Mouse (Mus musculus) macrophage (primary cell): ENCODE results near the gene H2afy2. TPM values are rescaled to one million over a fixed set of nuclear protein-coding genes. Genes with fewer than 3 reads are reported as not detected.

Experiments
- H3K27ac ChIP-seq: fragments of 350-480 bp; formaldehyde crosslinking; 2 replicates; pipeline ENCODE4 v1.9.0; 2021
- H3K36me3 ChIP-seq: fragments of 350-480 bp; formaldehyde crosslinking; 2 replicates; pipeline ENCODE4 v1.9.0; 2021; ENCODE audit errors: inconsistent target
- H3K4me3 ChIP-seq: fragments of 350-480 bp; formaldehyde crosslinking; 2 replicates; pipeline ENCODE4 v1.9.0; 2021; ENCODE audit errors: inconsistent target
- H3K79me2 ChIP-seq: fragments of 350-480 bp; formaldehyde crosslinking; 2 replicates; pipeline ENCODE4 v1.9.0; 2021; ENCODE audit errors: inconsistent target
- WGBS: methylation state at CpG from one replicate; pipeline ENCODE4 v1.1.7; 2026; ENCODE audit warnings: inconsistent platforms; ENCODE audit not compliant: missing documents; 5-methylcytosine and 5-hydroxymethylcytosine counted together
- polyA plus RNA-seq: library from polyadenylated mRNA; stranded (reverse); fragments of 250-400 nt; gene quantifications from 3 replicates; pipeline ENCODE4 v1.2.4, GENCODE M21; 2018; ENCODE audit warnings: inconsistent platforms
- total RNA-seq, 78 experiments: library from RNA; depleted of rRNA; stranded (reverse); fragments of 250-400 nt; gene quantifications; 1 replicate in 9 of 78; 2 replicates in 24 of 78; 3 replicates in 43 of 78; 4 replicates in 2 of 78; pipeline ENCODE4 v1.2.4; 2018; ENCODE audit warnings: inconsistent platforms in 56 of 78

Gene H2afy2
- 1 to 10 TPM in 13 of 26 experiments, under 1 TPM in 6, not detected in 7; 0.62 to 4.6 (median 2.0) TPM for total RNA-seq (2018; cell fraction: chromatin; rRNA removed)
- 1 to 10 TPM in 25 of 26 experiments, under 1 TPM in 1; 0.42 to 3.8 (median 2.2) TPM for total RNA-seq (2018; cell fraction: cytosol; rRNA removed)
- total RNA-seq (2018; cell fraction: nucleus; rRNA removed): 1 to 10 TPM in 18 of 26 experiments, under 1 TPM in 8; 0.18 to 4.2 (median 1.5) TPM
- polyA plus RNA-seq: 2.2 to 6.8 TPM (median 3.1 TPM) in 3 replicates

- no peaks in the 10 kb centered on the region for H3K79me2 ChIP-seq
- peak within 1 kb of the TSS; percentile 6; the same call in 1 of the 2 replicates for H3K4me3 ChIP-seq
- 5% methylated on average over 50 of the region's 50 CpGs for WGBS
- H3K27ac ChIP-seq: no peak within 1 kb of the TSS
- H3K36me3 ChIP-seq: no peaks in the 10 kb centered on the region
Measured at GRCm38 (mm10) chr10:61783621-61784251, at the start of gene H2afy2. Gene H2afy2, minus strand, starts transcription at chr10:61784147.

- no peaks in the 10 kb centered on the region for H3K36me3 ChIP-seq
- H3K27ac ChIP-seq: no peak overlapping the region
- H3K4me3 ChIP-seq: no peak overlapping the region
- 84% methylated on average over 11 of the region's 11 CpGs for WGBS
- no peaks in the 10 kb centered on the region for H3K79me2 ChIP-seq
Measured at GRCm38 (mm10) chr10:61832713-61833112, 48.8 kb upstream of the H2afy2 start.

GRCm38 (mm10) chr10:61831741-61832140 lies 47.8 kb upstream of the H2afy2 start:
- H3K4me3 ChIP-seq: no peak overlapping the region
- no peaks in the 10 kb centered on the region for H3K36me3 ChIP-seq
- 97% methylated on average over 6 of the region's 6 CpGs for WGBS
- H3K79me2 ChIP-seq: no peaks in the 10 kb centered on the region
- H3K27ac ChIP-seq: no peak overlapping the region

- Histone ChIP-seq H3K27ac (no peak overlapping the region), H3K4me3 (no peak overlapping the region), H3K36me3 (no peaks in the 10 kb centered on the region), H3K79me2 (no peaks in the 10 kb centered on the region)
- 88% methylated on average over 12 of the region's 12 CpGs for WGBS
Measured at GRCm38 (mm10) chr10:61831251-61831650, 47.3 kb upstream of the H2afy2 start.

- Histone ChIP-seq H3K27ac (no peak overlapping the region), H3K36me3 (no peaks in the 10 kb centered on the region), H3K4me3 (no peak overlapping the region), H3K79me2 (no peaks in the 10 kb centered on the region)
- 74% methylated on average over 9 of the region's 9 CpGs for WGBS
Measured at GRCm38 (mm10) chr10:61830817-61831216, 46.9 kb upstream of the H2afy2 start.

- Histone ChIP-seq H3K27ac (no peak overlapping the region), H3K79me2 (no peaks in the 10 kb centered on the region), H3K36me3 (no peaks in the 10 kb centered on the region), H3K4me3 (no peak overlapping the region)
- WGBS: 88% methylated on average over 3 of the region's 4 CpGs
Measured at GRCm38 (mm10) chr10:61829046-61829445, 45.1 kb upstream of the H2afy2 start.

- Histone ChIP-seq H3K79me2 (no peaks in the 10 kb centered on the region), H3K27ac (no peak overlapping the region), H3K36me3 (no peaks in the 10 kb centered on the region), H3K4me3 (no peak overlapping the region)
- 94% methylated on average over 32 of the region's 32 CpGs for WGBS
Measured at GRCm38 (mm10) chr10:61827950-61828936, 44.3 kb upstream of the H2afy2 start.

GRCm38 (mm10) chr10:61826753-61827435 lies 42.9 kb upstream of the H2afy2 start:
- Histone ChIP-seq H3K79me2 (no peaks in the 10 kb centered on the region), H3K36me3 (no peaks in the 10 kb centered on the region), H3K4me3 (no peak overlapping the region), H3K27ac (no peak overlapping the region)
- 47% methylated on average over 16 of the region's 16 CpGs for WGBS

- no peak overlapping the region for H3K4me3 ChIP-seq
- WGBS: 63% methylated on average over 13 of the region's 13 CpGs
- H3K79me2 ChIP-seq: no peaks in the 10 kb centered on the region
- H3K36me3 ChIP-seq: no peaks in the 10 kb centered on the region
- H3K27ac ChIP-seq: no peak overlapping the region
Measured at GRCm38 (mm10) chr10:61825979-61826752, 42.2 kb upstream of the H2afy2 start.

- 51% methylated on average over 5 of the region's 5 CpGs for WGBS
- H3K27ac ChIP-seq: no peak overlapping the region
- no peak overlapping the region for H3K4me3 ChIP-seq
Measured at GRCm38 (mm10) chr10:61825536-61825935, 41.6 kb upstream of the H2afy2 start.

GRCm38 (mm10) chr10:61823731-61824115 lies 39.8 kb upstream of the H2afy2 start:
- no peaks in the 10 kb centered on the region for H3K79me2 ChIP-seq
- H3K4me3 ChIP-seq: no peak overlapping the region
- no peak overlapping the region for H3K27ac ChIP-seq
- H3K36me3 ChIP-seq: no peaks in the 10 kb centered on the region
- WGBS: 89% methylated on average over 4 of the region's 4 CpGs

More at GRCm38 (mm10) chr10:61825536-61825935, 41.6 kb upstream of the H2afy2 start:
- H3K79me2 ChIP-seq: no peaks in the 10 kb centered on the region
- no peaks in the 10 kb centered on the region for H3K36me3 ChIP-seq

GRCm38 (mm10) chr10:61822968-61823730 lies 39.2 kb upstream of the H2afy2 start:
- Histone ChIP-seq H3K79me2 (no peaks in the 10 kb centered on the region), H3K27ac (no peak overlapping the region), H3K4me3 (no peak overlapping the region), H3K36me3 (no peaks in the 10 kb centered on the region)
- WGBS: 86% methylated on average over 7 of the region's 7 CpGs

- no peaks in the 10 kb centered on the region for H3K36me3 ChIP-seq
- WGBS: 57% methylated on average over 9 of the region's 9 CpGs
- H3K4me3 ChIP-seq: no peak overlapping the region
- H3K27ac ChIP-seq: no peak overlapping the region
- H3K79me2 ChIP-seq: no peaks in the 10 kb centered on the region
Measured at GRCm38 (mm10) chr10:61820050-61820449, 36.1 kb upstream of the H2afy2 start.
